Mouse (Mus musculus) macrophage (primary cell): ENCODE data around the gene Creld2. TPM values are rescaled to one million over a fixed set of nuclear protein-coding genes. Genes with fewer than 3 reads are reported as not detected.
A peak's percentile ranks its signal among the peaks of the same experiment; 100 is the strongest.

Experiments used
- H3K27ac ChIP-seq: fragments of 350-480 bp; formaldehyde crosslinking; 2 replicates; pipeline ENCODE4 v1.9.0; 2021
- H3K36me3 ChIP-seq: fragments of 350-480 bp; formaldehyde crosslinking; 2 replicates; pipeline ENCODE4 v1.9.0; 2021; ENCODE audit errors: inconsistent target
- H3K4me3 ChIP-seq: fragments of 350-480 bp; formaldehyde crosslinking; 2 replicates; pipeline ENCODE4 v1.9.0; 2021; ENCODE audit errors: inconsistent target
- H3K79me2 ChIP-seq: fragments of 350-480 bp; formaldehyde crosslinking; 2 replicates; pipeline ENCODE4 v1.9.0; 2021; ENCODE audit errors: inconsistent target
- WGBS: methylation state at CpG from one replicate; pipeline ENCODE4 v1.1.7; 2026; ENCODE audit warnings: inconsistent platforms; ENCODE audit not compliant: missing documents; 5-methylcytosine and 5-hydroxymethylcytosine counted together
- polyA plus RNA-seq: library from polyadenylated mRNA; stranded (reverse); fragments of 250-400 nt; gene quantifications from 3 replicates; pipeline ENCODE4 v1.2.4, GENCODE M21; 2018; ENCODE audit warnings: inconsistent platforms

The Creld2 gene
- polyA plus RNA-seq, 1 experiment from 2014 or later = 23.5 TPM

GRCm38 (mm10) chr15:88819906-88820303, 459 bp downstream of the Creld2 start:
- Histone ChIP-seq H3K4me3 (peak overlapping the region; percentile 71), H3K79me2 (peaks cover 46% of the 10 kb centered on the region), H3K27ac (no peak overlapping the region), H3K36me3 (peaks cover 23% of the 10 kb centered on the region)
- WGBS = 1% methylated on average over 23 of the region's 23 CpGs

- Histone ChIP-seq H3K79me2 (peaks cover 46% of the 10 kb centered on the region), H3K27ac (no peak overlapping the region), H3K4me3 (no peak overlapping the region), H3K36me3 (peaks cover 38% of the 10 kb centered on the region)
- 84% methylated on average over 7 of the region's 7 CpGs for WGBS
Observed at GRCm38 (mm10) chr15:88821403-88821802, 2.0 kb downstream of the Creld2 start.

- peaks cover 41% of the 10 kb centered on the region for H3K36me3 ChIP-seq
- no peak overlapping the region for H3K4me3 ChIP-seq
- 95% methylated on average over 7 of the region's 7 CpGs for WGBS
- H3K27ac ChIP-seq = no peak overlapping the region
- H3K79me2 ChIP-seq = peaks cover 36% of the 10 kb centered on the region
Observed at GRCm38 (mm10) chr15:88822513-88822912, 3.1 kb downstream of the Creld2 start.

GRCm38 (mm10) chr15:88823376-88823775, 3.9 kb downstream of the Creld2 start:
- peaks cover 27% of the 10 kb centered on the region for H3K79me2 ChIP-seq
- 88% methylated on average over 5 of the region's 5 CpGs for WGBS
- H3K27ac ChIP-seq = no peak overlapping the region
- H3K36me3 ChIP-seq = peaks cover 41% of the 10 kb centered on the region
- no peak overlapping the region for H3K4me3 ChIP-seq

- Histone ChIP-seq H3K36me3 (peaks cover 41% of the 10 kb centered on the region), H3K4me3 (no peak overlapping the region), H3K27ac (no peak overlapping the region), H3K79me2 (no peaks in the 10 kb centered on the region)
- WGBS = 94% methylated on average over 6 of the region's 6 CpGs
Observed at GRCm38 (mm10) chr15:88827466-88827865, 8.0 kb downstream of the Creld2 start.

GRCm38 (mm10) chr15:88827991-88828799, 8.7 kb downstream of the Creld2 start:
- Histone ChIP-seq H3K4me3 (no peak overlapping the region), H3K36me3 (peaks cover 35% of the 10 kb centered on the region), H3K27ac (no peak overlapping the region), H3K79me2 (no peaks in the 10 kb centered on the region)
- 39% methylated on average over 9 of the region's 9 CpGs for WGBS

GRCm38 (mm10) chr15:88828800-88829705, 9.6 kb downstream of the Creld2 start:
- 49% methylated on average over 10 of the region's 17 CpGs for WGBS
- Histone ChIP-seq H3K79me2 (no peaks in the 10 kb centered on the region), H3K4me3 (no peak overlapping the region)

GRCm38 (mm10) chr15:88829791-88830440, 10.5 kb downstream of the Creld2 start:
- no peaks in the 10 kb centered on the region for H3K79me2 ChIP-seq
- WGBS = 90% methylated on average over 6 of the region's 6 CpGs
- peaks cover 18% of the 10 kb centered on the region for H3K36me3 ChIP-seq
- H3K4me3 ChIP-seq = no peak overlapping the region
- no peak overlapping the region for H3K27ac ChIP-seq

More at GRCm38 (mm10) chr15:88828800-88829705, 9.6 kb downstream of the Creld2 start:
- H3K27ac ChIP-seq = no peak overlapping the region
- H3K36me3 ChIP-seq = peaks cover 26% of the 10 kb centered on the region

- Histone ChIP-seq H3K36me3 (peaks cover 10% of the 10 kb centered on the region), H3K79me2 (no peaks in the 10 kb centered on the region), H3K27ac (no peak overlapping the region), H3K4me3 (no peak overlapping the region)
- WGBS = 87% methylated on average over 5 of the region's 5 CpGs
Observed at GRCm38 (mm10) chr15:88830696-88831095, 11.2 kb downstream of the Creld2 start.

GRCm38 (mm10) chr15:88831482-88831881, 12.0 kb downstream of the Creld2 start:
- Histone ChIP-seq H3K27ac (no peak overlapping the region), H3K79me2 (no peaks in the 10 kb centered on the region), H3K36me3 (peaks cover 2% of the 10 kb centered on the region; the same call in 1 of the 2 replicates), H3K4me3 (no peak overlapping the region)
- WGBS = 80% methylated on average over 5 of the region's 5 CpGs

- WGBS = 89% methylated on average over 9 of the region's 9 CpGs
- Histone ChIP-seq H3K79me2 (no peaks in the 10 kb centered on the region), H3K4me3 (no peak overlapping the region), H3K36me3 (no peaks in the 10 kb centered on the region), H3K27ac (no peak overlapping the region)
Observed at GRCm38 (mm10) chr15:88832536-88832935, 13.1 kb downstream of the Creld2 start.

- 86% methylated on average over 5 of the region's 6 CpGs for WGBS
- Histone ChIP-seq H3K79me2 (no peaks in the 10 kb centered on the region), H3K4me3 (no peak overlapping the region), H3K36me3 (no peaks in the 10 kb centered on the region), H3K27ac (no peak overlapping the region)
Observed at GRCm38 (mm10) chr15:88836031-88836430, 16.6 kb downstream of the Creld2 start.

GRCm38 (mm10) chr15:88836571-88836970, 17.1 kb downstream of the Creld2 start:
- no peak overlapping the region for H3K27ac ChIP-seq
- WGBS = 59% methylated on average over 5 of the region's 5 CpGs
- H3K4me3 ChIP-seq = no peak overlapping the region

GRCm38 (mm10) chr15:88837199-88837932, 17.9 kb downstream of the Creld2 start:
- 3% methylated on average over 39 of the region's 39 CpGs for WGBS
- Histone ChIP-seq H3K27ac (no peak overlapping the region), H3K36me3 (no peaks in the 10 kb centered on the region), H3K4me3 (peak overlapping the region; percentile 16; the same call in 1 of the 2 replicates), H3K79me2 (no peaks in the 10 kb centered on the region)

More at GRCm38 (mm10) chr15:88836571-88836970, 17.1 kb downstream of the Creld2 start:
- H3K79me2 ChIP-seq = no peaks in the 10 kb centered on the region
- H3K36me3 ChIP-seq = no peaks in the 10 kb centered on the region
